Mouse (Mus musculus) embryonic facial prominence, embryonic 14.5 days (tissue): ENCODE results near the gene Kcnc3. TPM values are rescaled to one million over a fixed set of nuclear protein-coding genes. Genes with fewer than 3 reads are reported as not detected.

ENCODE experiments used
- ATAC-seq: fragments of 200-750 bp; cut with Nextera tagmentation; 2 replicates; pipeline ENCODE4 v1.8.0; 2017; ENCODE audit warnings: low read depth, moderate number of reproducible peaks, moderate TSS enrichment
- DNase-seq: peaks from one replicate; pipeline ENCODE4 v3.0.0-alpha.2; 2015; ENCODE audit warnings: low spot score
- H3K27ac ChIP-seq: fragments of 300-500 bp; sonication (generic); replicated peaks from 2 replicates; pipeline ENCODE4 v1.5.1; 2014; ENCODE audit warnings: low read depth, mild to moderate bottlenecking, low read length, moderate library complexity
- H3K27me3 ChIP-seq: fragments of 300-500 bp; sonication (generic); replicated peaks from 2 replicates; pipeline ENCODE4 v1.6.1; 2014; ENCODE audit warnings: low read length; ENCODE audit not compliant: control insufficient read depth, insufficient read depth
- H3K36me3 ChIP-seq: fragments of 300-500 bp; sonication (generic); 2 replicates; pipeline ENCODE4 v1.6.1; 2014; ENCODE audit warnings: low read length, mixed read lengths; ENCODE audit not compliant: control insufficient read depth, insufficient read depth
- H3K4me1 ChIP-seq: fragments of 300-500 bp; sonication (generic); 2 replicates; pipeline ENCODE4 v1.6.1; 2014; ENCODE audit warnings: antibody characterized with exemption, low read length; ENCODE audit not compliant: control insufficient read depth, insufficient read depth
- H3K4me2 ChIP-seq: fragments of 300-500 bp; sonication (generic); 2 replicates; pipeline ENCODE4 v1.6.1; 2014; ENCODE audit warnings: low read depth, mild to moderate bottlenecking, low read length, moderate library complexity, mixed read lengths
- H3K4me3 ChIP-seq: fragments of 300-500 bp; sonication (generic); 2 replicates; pipeline ENCODE4 v1.5.1; 2014; ENCODE audit warnings: low read depth, mild to moderate bottlenecking, low read length
- H3K9ac ChIP-seq: fragments of 300-500 bp; sonication (generic); 2 replicates; pipeline ENCODE4 v1.6.1; 2014; ENCODE audit warnings: low read depth, mild to moderate bottlenecking, low read length, moderate library complexity, mixed read lengths
- H3K9me3 ChIP-seq: fragments of 300-500 bp; sonication (generic); 2 replicates; pipeline ENCODE4 v1.6.1; 2016; ENCODE audit warnings: low read length; ENCODE audit not compliant: control insufficient read depth
- WGBS: fragments of 180-500 bp; shearing (Covaris S2); extraction: QIAGEN DNeasy Blood & Tissue Kit; methylation state at CpG from one replicate; pipeline ENCODE4 v1.1.7; 2014; 5-methylcytosine and 5-hydroxymethylcytosine counted together
- polyA plus RNA-seq: library from polyadenylated mRNA; unstranded; fragments of >200 nt; fragmentation: Nextera tagmentation; extraction: Ambion mirVana; gene quantifications from 2 replicates; pipeline ENCODE4 v1.2.1, GENCODE M21; 2014

The Kcnc3 gene
- polyA plus RNA-seq, 1 experiment from 2014 or later, result 0.49 TPM

DNA sequence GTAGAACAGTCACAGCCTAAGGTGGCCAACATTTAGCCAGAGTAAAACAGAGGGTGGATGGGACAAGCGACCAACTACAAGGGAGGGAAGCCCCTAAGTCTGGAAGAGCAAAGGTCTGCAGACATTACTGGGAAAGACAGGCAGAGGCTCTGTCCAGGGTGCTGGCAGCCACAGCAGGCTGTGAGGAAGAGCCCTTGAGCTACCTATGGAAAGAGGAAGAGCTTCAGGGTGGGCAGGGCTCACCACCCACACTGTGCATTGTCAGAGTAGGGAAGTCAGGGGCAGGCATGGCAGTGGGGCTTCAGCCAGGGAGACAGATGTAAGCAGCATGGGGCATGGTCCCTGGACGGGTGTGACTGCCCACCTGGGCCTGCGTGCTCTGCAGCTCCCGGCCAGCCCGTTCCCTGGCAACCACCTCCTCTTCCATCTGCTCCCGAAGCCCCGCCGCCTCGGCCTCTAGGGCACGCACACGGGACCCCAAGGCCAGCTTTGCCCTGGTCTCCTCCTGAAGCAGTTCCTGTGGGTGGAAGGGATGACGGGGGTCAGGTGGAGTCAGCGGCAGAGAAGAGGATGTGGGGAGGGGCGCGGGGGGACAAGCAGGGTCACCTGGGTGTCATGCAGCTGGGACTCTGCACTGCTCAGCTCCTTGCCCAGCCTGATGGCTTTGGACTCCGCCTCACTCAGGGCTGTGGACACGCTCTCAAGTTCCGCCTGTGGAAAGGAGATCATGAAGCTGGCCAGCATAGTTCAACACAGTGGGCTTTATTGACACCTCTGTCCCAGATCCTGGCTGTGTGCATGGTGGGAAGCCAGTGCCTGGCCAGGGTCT, 33.5 kb downstream of the Kcnc3 start:
- Histone ChIP-seq H3K27ac (no peak overlapping the region), H3K4me1 (no peaks in the 10 kb centered on the region), H3K4me2 (no peak overlapping the region), H3K4me3 (no peak overlapping the region), H3K9ac (no peak overlapping the region), H3K36me3 (no peaks in the 10 kb centered on the region), H3K27me3 (no peaks in the 10 kb centered on the region), H3K9me3 (no peaks in the 10 kb centered on the region)
- WGBS, result 56% methylated on average over 11 of the region's 18 CpGs
- DNase-seq (no peak), ATAC-seq (no peak)

GRCm38 (mm10) chr7:44624543-44624826, 34.0 kb downstream of the Kcnc3 start:
- no peak overlapping the region for H3K4me2 ChIP-seq
- H3K27ac ChIP-seq, result no peak overlapping the region
- ATAC-seq, result no peak
- no peaks in the 10 kb centered on the region for H3K36me3 ChIP-seq
- H3K27me3 ChIP-seq, result no peaks in the 10 kb centered on the region
- no peaks in the 10 kb centered on the region for H3K9me3 ChIP-seq
- no peaks in the 10 kb centered on the region for H3K4me1 ChIP-seq
- no peak overlapping the region for H3K4me3 ChIP-seq
- DNase-seq, result no peak
- 73% methylated on average over 3 of the region's 3 CpGs for WGBS
- H3K9ac ChIP-seq, result no peak overlapping the region

- no peak overlapping the region for H3K4me3 ChIP-seq
- no peak overlapping the region for H3K9ac ChIP-seq
- no peak overlapping the region for H3K27ac ChIP-seq
- H3K4me2 ChIP-seq, result no peak overlapping the region
- no peaks in the 10 kb centered on the region for H3K27me3 ChIP-seq
- ATAC-seq, result no peak
- H3K9me3 ChIP-seq, result no peaks in the 10 kb centered on the region
- 67% methylated on average over 14 of the region's 14 CpGs for WGBS
- H3K36me3 ChIP-seq, result no peaks in the 10 kb centered on the region
- DNase-seq, result no peak
- H3K4me1 ChIP-seq, result no peaks in the 10 kb centered on the region
These were observed 34.4 kb downstream of the Kcnc3 start for GRCm38 (mm10) chr7:44624828-44625227.

DNA sequence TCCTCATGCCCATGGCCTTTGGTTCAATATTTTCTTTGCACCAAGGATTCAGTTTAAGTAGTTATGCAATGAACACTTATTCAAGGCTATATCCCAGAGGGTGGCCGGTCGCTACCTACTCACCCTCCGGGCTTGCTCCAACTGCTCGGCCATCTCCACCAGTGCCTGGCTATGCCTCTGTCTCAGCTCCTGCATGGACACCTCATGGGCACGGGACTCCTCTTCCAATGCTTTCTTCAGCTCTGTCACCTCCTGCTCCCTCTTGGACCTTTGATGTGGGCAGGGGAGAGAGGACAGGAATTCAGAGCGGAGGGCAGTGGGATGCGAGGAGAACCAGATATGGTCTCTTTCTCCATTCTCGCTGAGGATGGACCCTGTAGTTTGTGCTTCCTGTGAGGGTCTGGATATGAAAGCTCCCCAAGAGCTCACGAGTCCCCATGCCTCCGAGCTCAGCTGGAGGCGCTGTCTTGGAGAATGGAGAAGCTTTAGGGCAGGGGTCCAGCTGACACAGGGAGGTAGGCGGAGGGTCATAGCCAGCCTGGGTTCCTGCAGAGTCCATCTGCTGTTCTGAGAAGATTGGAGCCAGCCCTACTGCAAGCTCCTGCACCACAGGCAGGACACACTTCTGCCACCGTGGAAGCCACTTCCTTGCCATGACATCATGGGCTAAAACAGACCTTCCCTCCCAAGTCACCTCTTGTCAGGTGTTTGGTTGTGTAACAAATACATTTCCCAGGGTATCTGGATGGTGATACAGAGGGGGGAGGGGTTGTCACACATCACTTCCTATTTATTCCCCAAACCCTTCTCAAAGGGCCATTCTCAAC, 35.0 kb downstream of the Kcnc3 start:
- H3K4me2 ChIP-seq, result no peak overlapping the region
- H3K27me3 ChIP-seq, result no peaks in the 10 kb centered on the region
- H3K27ac ChIP-seq, result no peak overlapping the region
- ATAC-seq, result no peak
- no peaks in the 10 kb centered on the region for H3K4me1 ChIP-seq
- H3K9ac ChIP-seq, result no peak overlapping the region
- H3K9me3 ChIP-seq, result no peaks in the 10 kb centered on the region
- WGBS, result 87% methylated on average over 13 of the region's 13 CpGs
- DNase-seq, result no peak
- no peak overlapping the region for H3K4me3 ChIP-seq
- H3K36me3 ChIP-seq, result no peaks in the 10 kb centered on the region

DNA sequence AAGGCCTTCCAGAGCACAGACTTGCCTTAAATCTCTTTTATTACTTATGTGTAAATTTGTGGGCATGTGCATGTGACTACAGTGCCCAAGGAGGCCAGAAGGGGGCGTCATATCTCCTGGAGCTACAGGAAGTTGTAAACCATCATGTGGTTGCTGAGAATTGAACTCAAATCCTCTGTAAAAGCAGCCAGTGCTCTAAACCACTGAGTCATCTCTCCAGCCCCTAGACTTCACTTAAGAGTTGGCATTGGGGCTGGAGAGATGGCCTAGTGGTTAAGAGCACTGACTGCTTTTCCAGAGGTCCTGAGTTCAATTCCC, 35.6 kb downstream of the Kcnc3 start:
- no peaks in the 10 kb centered on the region for H3K9me3 ChIP-seq
- H3K4me1 ChIP-seq, result no peaks in the 10 kb centered on the region
- ATAC-seq (no peak), DNase-seq (no peak)
- no peaks in the 10 kb centered on the region for H3K27me3 ChIP-seq
- H3K27ac ChIP-seq, result no peak overlapping the region
- H3K9ac ChIP-seq, result no peak overlapping the region
- H3K4me2 ChIP-seq, result no peak overlapping the region
- WGBS, result 50% methylated on average over 1 of the region's 1 CpGs
- no peaks in the 10 kb centered on the region for H3K36me3 ChIP-seq
- no peak overlapping the region for H3K4me3 ChIP-seq

DNA sequence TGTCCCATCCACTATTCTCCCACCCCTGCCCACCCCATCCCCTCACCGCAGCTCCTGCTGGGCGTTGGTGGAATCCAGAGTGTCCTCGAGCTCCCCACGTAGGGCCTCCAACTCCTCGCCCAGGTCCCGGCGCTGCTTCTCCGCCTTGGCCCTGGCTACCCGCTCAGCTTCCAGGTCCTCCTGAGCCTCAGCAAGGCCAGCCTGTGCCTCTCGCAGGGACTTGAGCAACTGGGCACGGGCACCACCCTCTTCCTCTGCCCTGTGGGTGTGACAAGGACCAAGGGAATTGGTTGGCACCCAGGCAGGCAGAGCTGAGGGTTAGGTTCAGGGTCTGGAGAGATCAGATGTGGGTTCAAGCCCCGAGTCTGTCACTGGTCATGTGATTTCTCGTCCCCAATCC, 36.5 kb downstream of the Kcnc3 start:
- WGBS, result 88% methylated on average over 13 of the region's 13 CpGs

GRCm38 (mm10) chr7:44628402-44629034, 38.1 kb downstream of the Kcnc3 start:
- no peak for ATAC-seq
- peaks cover 8% of the 10 kb centered on the region; the same call in 1 of the 2 replicates for H3K27me3 ChIP-seq
- H3K36me3 ChIP-seq, result no peaks in the 10 kb centered on the region
- H3K9me3 ChIP-seq, result no peaks in the 10 kb centered on the region
- no peaks in the 10 kb centered on the region for H3K4me1 ChIP-seq
- WGBS, result 86% methylated on average over 15 of the region's 15 CpGs
- no peak for DNase-seq
- no peak overlapping the region for H3K4me2 ChIP-seq
- no peak overlapping the region for H3K27ac ChIP-seq
- no peak overlapping the region for H3K4me3 ChIP-seq
- H3K9ac ChIP-seq, result no peak overlapping the region

More for the DNA sequence above, 36.5 kb downstream of the Kcnc3 start:
- H3K4me3 ChIP-seq, result no peak overlapping the region
- ATAC-seq, result no peak
- H3K36me3 ChIP-seq, result no peaks in the 10 kb centered on the region
- H3K4me2 ChIP-seq, result no peak overlapping the region
- H3K4me1 ChIP-seq, result no peaks in the 10 kb centered on the region
- no peak overlapping the region for H3K9ac ChIP-seq
- no peak for DNase-seq
- H3K27ac ChIP-seq, result no peak overlapping the region
- no peaks in the 10 kb centered on the region for H3K9me3 ChIP-seq
- no peaks in the 10 kb centered on the region for H3K27me3 ChIP-seq

DNA sequence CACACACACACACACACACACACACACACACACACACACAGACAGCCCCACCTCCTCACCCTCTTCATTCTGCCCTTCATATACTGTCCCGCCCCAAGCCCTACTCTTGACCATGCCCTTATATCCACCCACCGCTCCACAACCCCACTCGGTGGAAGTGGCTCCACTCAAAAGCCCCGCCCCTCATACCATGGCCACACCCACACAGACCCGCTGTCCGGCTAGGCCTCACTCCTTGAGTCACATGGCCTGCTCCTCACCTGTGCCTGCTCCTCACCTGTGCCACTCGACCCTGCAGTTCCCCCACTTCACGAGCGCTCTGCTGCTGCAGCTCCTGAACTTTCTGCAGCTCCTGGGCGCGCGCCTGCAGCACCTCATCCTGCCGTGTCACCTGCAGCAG, 40.0 kb downstream of the Kcnc3 start:
- peaks cover 8% of the 10 kb centered on the region; the same call in 1 of the 2 replicates for H3K27me3 ChIP-seq
- no peaks in the 10 kb centered on the region for H3K36me3 ChIP-seq
- H3K9ac ChIP-seq, result no peak overlapping the region
- ATAC-seq, result no peak
- H3K4me3 ChIP-seq, result no peak overlapping the region
- DNase-seq, result no peak
- H3K4me2 ChIP-seq, result no peak overlapping the region
- no peak overlapping the region for H3K27ac ChIP-seq
- 72% methylated on average over 13 of the region's 13 CpGs for WGBS
- no peaks in the 10 kb centered on the region for H3K9me3 ChIP-seq
- H3K4me1 ChIP-seq, result no peaks in the 10 kb centered on the region
